Mouse (Mus musculus): Measurements from ENCODE around the gene Tyw5. TPM values are rescaled to one million over a fixed set of nuclear protein-coding genes. Genes with fewer than 3 reads are reported as not detected.
A peak's percentile ranks its signal among the peaks of the same experiment; 100 is the strongest.

Gene Tyw5
- polyA plus RNA-seq, 1 experiment from 2014 or later, result 17.3 TPM

GRCm38 (mm10) chr1:57423696-57424095 is 16.8 kb upstream of the Tyw5 start:
- H3K27me3 ChIP-seq, result no peaks in the 10 kb centered on the region
- no peaks in the 10 kb centered on the region for H3K4me1 ChIP-seq (replicated peaks)
- DNase-seq, result no peak
- ATAC-seq (ENCODE audit: low read depth), result no peak
- no peak overlapping the region for H3K9ac ChIP-seq
- H3K9me3 ChIP-seq (replicated peaks), result no peaks in the 10 kb centered on the region
- no peaks in the 10 kb centered on the region for H3K36me3 ChIP-seq
- no peak overlapping the region for H3K27ac ChIP-seq
- WGBS (ENCODE audit: insufficient replicate concordance), result 13% methylated on average over 1 of the region's 1 CpGs
- no peak overlapping the region for H3K4me2 ChIP-seq
- no peak overlapping the region for H3K4me3 ChIP-seq (replicated peaks)

GRCm38 (mm10) chr1:57413397-57413796 is 6.5 kb upstream of the Tyw5 start:
- no peaks in the 10 kb centered on the region for H3K27me3 ChIP-seq
- 67% methylated on average over 2 of the region's 2 CpGs for WGBS (ENCODE audit: insufficient replicate concordance)
- no peaks in the 10 kb centered on the region for H3K9me3 ChIP-seq (replicated peaks)
- no peak overlapping the region for H3K27ac ChIP-seq
- H3K4me3 ChIP-seq (replicated peaks), result no peak overlapping the region
- peaks cover 7% of the 10 kb centered on the region for H3K4me1 ChIP-seq (replicated peaks)
- DNase-seq (no peak), ATAC-seq (ENCODE audit: low read depth) (no peak)
- no peak overlapping the region for H3K4me2 ChIP-seq
- no peak overlapping the region for H3K9ac ChIP-seq
- H3K36me3 ChIP-seq, result peaks cover 45% of the 10 kb centered on the region

DNA sequence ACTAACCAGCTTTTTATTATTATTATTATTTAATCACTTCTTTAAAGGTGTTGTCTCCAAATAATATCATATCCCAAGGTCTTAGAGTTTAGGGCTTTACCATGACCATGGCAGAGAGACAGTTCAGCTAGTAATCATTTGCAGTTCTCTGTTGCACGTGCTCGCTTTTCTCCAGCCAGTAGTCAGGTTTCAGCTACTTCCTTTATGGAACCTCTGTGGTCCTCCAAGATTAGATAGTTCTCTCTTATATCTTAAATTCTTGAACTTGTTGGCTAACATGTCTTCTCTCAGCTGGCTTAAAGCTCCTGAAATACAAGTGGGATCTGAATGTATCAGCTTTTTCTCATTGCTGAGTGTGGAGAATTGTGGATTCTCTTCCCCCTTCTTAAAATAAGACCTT is 2.1 kb upstream of the Tyw5 start:
- no peak overlapping the region for H3K4me3 ChIP-seq (replicated peaks)
- H3K4me2 ChIP-seq, result peak overlapping the region; percentile 8; the same call in 1 of the 2 replicates
- no peak for DNase-seq
- peaks cover 32% of the 10 kb centered on the region for H3K4me1 ChIP-seq (replicated peaks)
- no peaks in the 10 kb centered on the region for H3K27me3 ChIP-seq
- H3K36me3 ChIP-seq, result peaks cover 25% of the 10 kb centered on the region
- ATAC-seq (ENCODE audit: low read depth), result no peak
- no peaks in the 10 kb centered on the region for H3K9me3 ChIP-seq (replicated peaks)
- H3K27ac ChIP-seq, result no peak overlapping the region
- WGBS (ENCODE audit: insufficient replicate concordance), result 53% methylated on average over 2 of the region's 2 CpGs
- no peak overlapping the region for H3K9ac ChIP-seq

- Histone ChIP-seq H3K9me3 (replicated peaks) (no peaks in the 10 kb centered on the region), H3K9ac (no peak overlapping the region), H3K4me2 (no peak overlapping the region), H3K27ac (no peak overlapping the region), H3K36me3 (peaks cover 25% of the 10 kb centered on the region), H3K4me3 (replicated peaks) (no peak overlapping the region), H3K4me1 (replicated peaks) (peaks cover 13% of the 10 kb centered on the region), H3K27me3 (no peaks in the 10 kb centered on the region)
- 82% methylated on average over 5 of the region's 5 CpGs for WGBS (ENCODE audit: insufficient replicate concordance)
- no peak for DNase-seq
- ATAC-seq (ENCODE audit: low read depth), result no peak
Observed at GRCm38 (mm10) chr1:57402116-57402515, 4.8 kb downstream of the Tyw5 start.

DNA sequence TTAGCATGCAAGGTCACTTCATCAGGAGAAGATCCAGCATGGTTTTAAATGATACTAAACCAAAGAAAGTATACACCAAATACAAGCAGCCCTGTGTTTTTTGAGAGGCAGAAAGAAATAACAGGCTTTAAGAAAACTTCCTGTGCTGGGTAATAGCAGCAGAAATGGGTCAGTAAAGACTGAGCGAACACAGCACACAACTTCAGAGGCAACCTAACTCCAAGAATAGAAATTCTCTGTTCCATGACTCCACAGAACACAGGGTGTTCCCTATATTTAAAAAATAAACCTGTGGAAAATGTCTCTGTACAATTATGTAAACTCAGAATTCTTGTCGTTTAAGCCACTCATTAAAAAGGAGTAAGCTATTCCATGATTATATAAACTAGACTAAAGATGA is 6.0 kb downstream of the Tyw5 start:
- H3K4me1 ChIP-seq (replicated peaks), result peaks cover 12% of the 10 kb centered on the region
- no peak overlapping the region for H3K9ac ChIP-seq
- no peak for ATAC-seq (ENCODE audit: low read depth)
- H3K36me3 ChIP-seq, result peaks cover 33% of the 10 kb centered on the region
- H3K27me3 ChIP-seq, result no peaks in the 10 kb centered on the region
- no peak overlapping the region for H3K4me3 ChIP-seq (replicated peaks)
- no peak overlapping the region for H3K27ac ChIP-seq
- 80% methylated on average over 2 of the region's 2 CpGs for WGBS (ENCODE audit: insufficient replicate concordance)
- no peak overlapping the region for H3K4me2 ChIP-seq
- no peak for DNase-seq
- H3K9me3 ChIP-seq (replicated peaks), result no peaks in the 10 kb centered on the region

DNA sequence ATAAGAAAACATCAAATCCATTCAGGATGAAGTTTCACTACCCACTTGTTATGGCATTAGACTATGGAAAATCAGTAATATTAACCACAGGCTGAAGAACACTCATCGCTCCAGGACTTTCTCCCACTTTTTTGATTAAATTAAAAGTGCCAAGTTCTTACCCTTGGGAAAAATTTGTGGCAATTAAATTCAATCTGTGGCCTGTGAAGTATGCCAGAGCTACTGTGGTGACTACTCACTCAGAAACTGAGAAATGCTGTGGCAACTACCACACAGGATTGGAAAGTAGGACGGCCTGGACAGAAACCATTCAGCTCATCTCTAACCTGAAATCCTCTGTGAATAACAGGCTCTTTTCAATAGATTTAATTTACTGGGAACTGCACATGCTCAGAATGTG is 6.6 kb downstream of the Tyw5 start:
- DNase-seq (no peak), ATAC-seq (ENCODE audit: low read depth) (no peak)
- H3K4me2 ChIP-seq, result no peak overlapping the region
- no peak overlapping the region for H3K27ac ChIP-seq
- peaks cover 8% of the 10 kb centered on the region for H3K4me1 ChIP-seq (replicated peaks)
- no peaks in the 10 kb centered on the region for H3K27me3 ChIP-seq
- peaks cover 36% of the 10 kb centered on the region for H3K36me3 ChIP-seq
- H3K4me3 ChIP-seq (replicated peaks), result no peak overlapping the region
- no peaks in the 10 kb centered on the region for H3K9me3 ChIP-seq (replicated peaks)
- 84% methylated on average over 2 of the region's 2 CpGs for whole genome bisulfite sequencing (ENCODE audit: insufficient replicate concordance)
- H3K9ac ChIP-seq, result no peak overlapping the region

DNA sequence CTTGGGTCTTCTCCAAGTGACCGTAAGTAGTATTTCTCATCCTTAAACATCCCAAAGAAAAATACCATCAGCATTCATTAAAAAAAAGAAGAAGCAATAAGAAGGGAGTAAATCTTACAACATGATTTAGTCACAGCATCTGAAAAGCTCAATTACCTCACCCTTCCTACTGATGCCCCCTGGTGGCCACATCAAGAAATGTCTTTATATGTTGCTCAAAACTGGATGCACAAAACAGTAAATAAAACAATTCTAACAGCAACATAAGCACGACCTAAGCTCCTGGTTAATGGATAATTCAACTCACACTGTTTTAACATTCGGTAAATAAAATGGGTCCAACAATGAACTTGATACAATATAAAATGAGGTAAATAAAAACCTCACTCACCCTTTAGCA is 12.8 kb downstream of the Tyw5 start:
- Histone ChIP-seq H3K27me3 (no peaks in the 10 kb centered on the region), H3K9ac (no peak overlapping the region), H3K4me2 (no peak overlapping the region), H3K27ac (no peak overlapping the region), H3K36me3 (peaks cover 42% of the 10 kb centered on the region), H3K4me3 (replicated peaks) (no peak overlapping the region), H3K9me3 (replicated peaks) (no peaks in the 10 kb centered on the region), H3K4me1 (replicated peaks) (0 out of 2 replicates have a peak, but pooled peaks cover 2% of the 10 kb centered on the region)
- DNase-seq, result peak; percentile 18
- WGBS (ENCODE audit: insufficient replicate concordance), result 49% methylated on average over 3 of the region's 3 CpGs
- no peak for ATAC-seq (ENCODE audit: low read depth)

DNA sequence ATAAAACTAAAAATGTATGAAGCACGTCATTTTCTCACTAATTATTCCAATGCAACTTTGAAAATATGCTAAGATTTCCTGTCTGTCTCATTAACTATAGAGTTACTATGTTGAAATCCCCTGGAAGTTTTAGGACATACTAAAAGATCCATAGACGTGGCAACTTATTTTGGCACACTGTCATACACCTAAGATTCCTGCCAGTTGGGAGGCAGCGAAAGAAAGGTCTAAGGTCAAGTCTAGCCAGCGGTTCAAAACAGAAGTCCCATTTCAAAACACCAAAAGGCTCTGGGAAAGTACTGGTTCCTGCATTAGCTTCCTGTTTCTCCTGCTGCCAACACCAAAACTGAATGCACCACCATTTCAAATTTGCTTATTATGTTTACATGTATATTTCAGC is 14.5 kb downstream of the Tyw5 start:
- H3K9ac ChIP-seq, result no peak overlapping the region
- H3K4me2 ChIP-seq, result no peak overlapping the region
- no peaks in the 10 kb centered on the region for H3K27me3 ChIP-seq
- 72% methylated on average over 4 of the region's 4 CpGs for WGBS (ENCODE audit: insufficient replicate concordance)
- no peak overlapping the region for H3K4me3 ChIP-seq (replicated peaks)
- no peak overlapping the region for H3K27ac ChIP-seq
- peaks cover 41% of the 10 kb centered on the region for H3K36me3 ChIP-seq
- no peaks in the 10 kb centered on the region for H3K9me3 ChIP-seq (replicated peaks)
- no peak for DNase-seq
- no peak for ATAC-seq (ENCODE audit: low read depth)
- 0 out of 2 replicates have a peak, but pooled peaks cover 2% of the 10 kb centered on the region for H3K4me1 ChIP-seq (replicated peaks)

GRCm38 (mm10) chr1:57390993-57391790 is 15.7 kb downstream of the Tyw5 start:
- H3K27ac ChIP-seq, result no peak overlapping the region
- no peak overlapping the region for H3K9ac ChIP-seq
- H3K4me2 ChIP-seq, result no peak overlapping the region
- 77% methylated on average over 4 of the region's 4 CpGs for WGBS (ENCODE audit: insufficient replicate concordance)
- no peak overlapping the region for H3K4me3 ChIP-seq (replicated peaks)
- ATAC-seq (ENCODE audit: low read depth), result no peak
- 0 out of 2 replicates have a peak, but pooled peaks cover 2% of the 10 kb centered on the region for H3K4me1 ChIP-seq (replicated peaks)
- no peaks in the 10 kb centered on the region for H3K27me3 ChIP-seq
- DNase-seq, result no peak
- H3K36me3 ChIP-seq, result peaks cover 32% of the 10 kb centered on the region
- H3K9me3 ChIP-seq (replicated peaks), result no peaks in the 10 kb centered on the region

GRCm38 (mm10) chr1:57388402-57389155 is 18.3 kb downstream of the Tyw5 start:
- no peak overlapping the region for H3K9ac ChIP-seq
- H3K27me3 ChIP-seq, result no peaks in the 10 kb centered on the region
- H3K4me3 ChIP-seq (replicated peaks), result no peak overlapping the region
- 0 out of 2 replicates have a peak, but pooled peaks cover 2% of the 10 kb centered on the region for H3K4me1 ChIP-seq (replicated peaks)
- ATAC-seq (ENCODE audit: low read depth) (no peak), DNase-seq (no peak)
- 83% methylated on average over 8 of the region's 8 CpGs for WGBS (ENCODE audit: insufficient replicate concordance)
- H3K9me3 ChIP-seq (replicated peaks), result no peaks in the 10 kb centered on the region
- H3K4me2 ChIP-seq, result no peak overlapping the region
- peaks cover 20% of the 10 kb centered on the region for H3K36me3 ChIP-seq
- H3K27ac ChIP-seq, result no peak overlapping the region

DNA sequence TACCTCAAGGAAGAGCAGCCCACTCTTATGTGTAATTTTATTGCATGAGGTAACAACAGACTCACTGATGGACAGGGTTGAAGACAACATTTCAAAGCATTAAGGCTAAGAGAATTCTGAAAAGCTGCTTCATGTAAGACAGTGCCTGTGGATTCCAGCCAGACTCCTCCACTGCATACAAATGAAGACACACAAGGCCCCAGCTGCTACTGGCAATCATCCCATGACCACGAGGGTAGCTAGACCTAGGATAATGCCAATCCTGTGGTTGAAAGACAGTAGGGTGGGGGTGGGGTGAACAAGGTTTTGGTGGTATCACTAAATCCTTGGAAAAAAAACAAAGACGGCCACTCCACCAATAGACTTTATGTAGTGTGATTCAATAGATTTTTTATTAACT is 19.0 kb downstream of the Tyw5 start:
- no peak for ATAC-seq (ENCODE audit: low read depth)
- peaks cover 16% of the 10 kb centered on the region for H3K36me3 ChIP-seq
- 0 out of 2 replicates have a peak, but pooled peaks cover 2% of the 10 kb centered on the region for H3K4me1 ChIP-seq (replicated peaks)
- no peak overlapping the region for H3K4me3 ChIP-seq (replicated peaks)
- no peak overlapping the region for H3K27ac ChIP-seq
- no peaks in the 10 kb centered on the region for H3K27me3 ChIP-seq
- H3K9me3 ChIP-seq (replicated peaks), result no peaks in the 10 kb centered on the region
- H3K9ac ChIP-seq, result no peak overlapping the region
- H3K4me2 ChIP-seq, result no peak overlapping the region
- WGBS (ENCODE audit: insufficient replicate concordance), result 62% methylated on average over 2 of the region's 2 CpGs
- DNase-seq, result no peak

Measured in liver, embryonic 13.5 days (tissue).